Mouse (Mus musculus): ENCODE results near the gene Snx13. TPM values are rescaled to one million over a fixed set of nuclear protein-coding genes. Genes with fewer than 3 reads are reported as not detected.

The Snx13 gene
- polyA plus RNA-seq, 1 experiment from 2014 or later = 22.5 TPM

- 67% methylated on average over 4 of the region's 4 CpGs for WGBS
- Histone ChIP-seq H3K36me3 (replicated peaks) (no peaks in the 10 kb centered on the region), H3K9me3 (no peaks in the 10 kb centered on the region), H3K4me1 (no peaks in the 10 kb centered on the region; the same call in 1 of the 2 replicates), H3K27ac (no peak overlapping the region), H3K4me2 (no peak overlapping the region), H3K27me3 (no peaks in the 10 kb centered on the region), H3K9ac (no peak overlapping the region), H3K4me3 (replicated peaks) (no peak overlapping the region)
- ATAC-seq (ENCODE audit: low FRiP score) = no peak
Measured at GRCm38 (mm10) chr12:35157237-35157636, 110.3 kb downstream of the Snx13 start.

DNA sequence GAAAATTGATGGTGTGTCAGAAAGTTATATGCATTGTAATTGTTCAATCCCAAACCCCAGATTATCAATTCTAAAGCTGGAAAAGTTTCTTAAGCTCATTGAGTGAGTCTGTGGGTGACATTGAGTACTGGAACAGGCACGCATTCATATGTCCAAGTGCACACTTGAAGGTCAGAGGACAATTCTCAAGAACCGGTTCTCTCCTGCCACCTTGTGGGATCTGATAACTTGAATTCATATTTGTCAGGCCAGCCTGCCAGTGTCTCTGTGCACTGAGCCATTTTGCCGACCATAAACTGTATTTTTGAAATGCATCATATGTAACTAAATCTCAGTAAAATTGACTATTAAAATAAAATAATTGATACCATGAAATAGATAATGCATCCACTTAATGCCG lies 114.7 kb downstream of the Snx13 start:
- ATAC-seq (ENCODE audit: low FRiP score) = no peak
- WGBS = 79% methylated on average over 4 of the region's 4 CpGs
- no peaks in the 10 kb centered on the region for H3K27me3 ChIP-seq
- H3K4me2 ChIP-seq = no peak overlapping the region
- no peak overlapping the region for H3K27ac ChIP-seq
- H3K9me3 ChIP-seq = no peaks in the 10 kb centered on the region
- H3K36me3 ChIP-seq (replicated peaks) = no peaks in the 10 kb centered on the region
- H3K4me1 ChIP-seq = no peaks in the 10 kb centered on the region; the same call in 1 of the 2 replicates
- H3K4me3 ChIP-seq (replicated peaks) = no peak overlapping the region
- no peak overlapping the region for H3K9ac ChIP-seq

DNA sequence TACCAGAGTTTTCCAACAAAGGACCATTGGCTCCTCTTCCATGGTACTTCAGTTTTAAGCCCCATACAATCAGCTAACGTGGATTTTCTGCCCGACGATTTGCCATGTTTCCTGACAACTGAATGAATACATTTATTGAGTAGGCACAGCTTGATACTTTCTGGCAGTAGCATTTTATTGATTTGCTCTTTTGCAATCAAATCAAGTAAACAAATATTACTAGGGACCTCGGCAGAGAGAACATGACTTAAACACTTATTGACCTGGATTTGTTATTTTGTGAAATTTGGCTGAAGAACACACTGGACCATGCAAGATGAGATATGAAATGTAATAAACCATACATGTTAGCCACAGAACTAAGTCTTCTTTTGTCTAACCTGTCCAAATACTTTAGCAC lies 123.3 kb downstream of the Snx13 start:
- no peak for ATAC-seq (ENCODE audit: low FRiP score)

DNA sequence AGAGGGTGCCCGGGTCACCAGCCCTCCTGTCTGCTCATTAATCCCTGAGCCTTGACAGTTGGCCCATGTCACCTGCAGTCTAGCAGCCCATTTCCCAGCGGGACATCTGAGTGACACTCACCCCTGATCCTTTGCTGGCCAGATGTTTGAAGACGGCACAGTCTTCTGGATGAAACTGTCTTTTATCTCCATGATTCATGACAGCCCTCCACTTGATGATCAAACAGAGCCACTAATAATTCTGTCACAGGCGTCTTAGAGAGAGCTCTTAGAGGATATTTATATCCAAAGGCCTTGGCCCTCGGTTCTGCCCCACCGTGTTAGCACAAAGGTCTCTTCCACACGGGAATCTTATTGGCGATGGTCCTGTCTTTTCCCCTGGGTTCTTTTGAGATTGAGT lies 129.0 kb downstream of the Snx13 start:
- H3K27me3 ChIP-seq = no peaks in the 10 kb centered on the region
- ATAC-seq (ENCODE audit: low FRiP score) = no peak

More for the DNA sequence above, 123.3 kb downstream of the Snx13 start:
- H3K4me2 ChIP-seq = no peak overlapping the region
- no peak overlapping the region for H3K4me3 ChIP-seq (replicated peaks)
- H3K27ac ChIP-seq = no peak overlapping the region
- 41% methylated on average over 4 of the region's 4 CpGs for WGBS
- H3K36me3 ChIP-seq (replicated peaks) = no peaks in the 10 kb centered on the region
- H3K9ac ChIP-seq = no peak overlapping the region
- H3K27me3 ChIP-seq = no peaks in the 10 kb centered on the region
- no peaks in the 10 kb centered on the region for H3K4me1 ChIP-seq
- no peaks in the 10 kb centered on the region for H3K9me3 ChIP-seq

GRCm38 (mm10) chr12:35176628-35177027 lies 129.6 kb downstream of the Snx13 start:
- Histone ChIP-seq H3K9ac (no peak overlapping the region), H3K27ac (no peak overlapping the region), H3K36me3 (replicated peaks) (no peaks in the 10 kb centered on the region), H3K4me3 (replicated peaks) (no peak overlapping the region), H3K9me3 (no peaks in the 10 kb centered on the region), H3K4me1 (no peaks in the 10 kb centered on the region; the same call in 1 of the 2 replicates), H3K27me3 (no peaks in the 10 kb centered on the region), H3K4me2 (no peak overlapping the region)
- ATAC-seq (ENCODE audit: low FRiP score) = no peak
- 69% methylated on average over 3 of the region's 3 CpGs for WGBS

More for the DNA sequence above, 129.0 kb downstream of the Snx13 start:
- no peak overlapping the region for H3K4me2 ChIP-seq
- H3K9ac ChIP-seq = no peak overlapping the region
- 68% methylated on average over 8 of the region's 8 CpGs for WGBS
- H3K4me1 ChIP-seq = no peaks in the 10 kb centered on the region; the same call in 1 of the 2 replicates
- no peak overlapping the region for H3K4me3 ChIP-seq (replicated peaks)
- H3K36me3 ChIP-seq (replicated peaks) = no peaks in the 10 kb centered on the region
- no peak overlapping the region for H3K27ac ChIP-seq
- no peaks in the 10 kb centered on the region for H3K9me3 ChIP-seq

GRCm38 (mm10) chr12:35182675-35183074 lies 135.7 kb downstream of the Snx13 start:
- no peak overlapping the region for H3K27ac ChIP-seq
- no peaks in the 10 kb centered on the region for H3K4me1 ChIP-seq
- no peaks in the 10 kb centered on the region for H3K27me3 ChIP-seq
- H3K4me2 ChIP-seq = no peak overlapping the region
- no peak overlapping the region for H3K9ac ChIP-seq
- ATAC-seq (ENCODE audit: low FRiP score) = peak; percentile 87
- H3K36me3 ChIP-seq (replicated peaks) = no peaks in the 10 kb centered on the region
- no peak overlapping the region for H3K4me3 ChIP-seq (replicated peaks)
- H3K9me3 ChIP-seq = no peaks in the 10 kb centered on the region
- WGBS = 13% methylated on average over 3 of the region's 3 CpGs

- WGBS = 73% methylated on average over 5 of the region's 5 CpGs
- Histone ChIP-seq H3K9me3 (no peaks in the 10 kb centered on the region), H3K4me3 (replicated peaks) (no peak overlapping the region), H3K36me3 (replicated peaks) (no peaks in the 10 kb centered on the region), H3K27ac (no peak overlapping the region), H3K27me3 (no peaks in the 10 kb centered on the region), H3K4me1 (no peaks in the 10 kb centered on the region), H3K4me2 (no peak overlapping the region), H3K9ac (no peak overlapping the region)
- ATAC-seq (ENCODE audit: low FRiP score) = no peak
Measured at GRCm38 (mm10) chr12:35184261-35184660, 137.3 kb downstream of the Snx13 start.

DNA sequence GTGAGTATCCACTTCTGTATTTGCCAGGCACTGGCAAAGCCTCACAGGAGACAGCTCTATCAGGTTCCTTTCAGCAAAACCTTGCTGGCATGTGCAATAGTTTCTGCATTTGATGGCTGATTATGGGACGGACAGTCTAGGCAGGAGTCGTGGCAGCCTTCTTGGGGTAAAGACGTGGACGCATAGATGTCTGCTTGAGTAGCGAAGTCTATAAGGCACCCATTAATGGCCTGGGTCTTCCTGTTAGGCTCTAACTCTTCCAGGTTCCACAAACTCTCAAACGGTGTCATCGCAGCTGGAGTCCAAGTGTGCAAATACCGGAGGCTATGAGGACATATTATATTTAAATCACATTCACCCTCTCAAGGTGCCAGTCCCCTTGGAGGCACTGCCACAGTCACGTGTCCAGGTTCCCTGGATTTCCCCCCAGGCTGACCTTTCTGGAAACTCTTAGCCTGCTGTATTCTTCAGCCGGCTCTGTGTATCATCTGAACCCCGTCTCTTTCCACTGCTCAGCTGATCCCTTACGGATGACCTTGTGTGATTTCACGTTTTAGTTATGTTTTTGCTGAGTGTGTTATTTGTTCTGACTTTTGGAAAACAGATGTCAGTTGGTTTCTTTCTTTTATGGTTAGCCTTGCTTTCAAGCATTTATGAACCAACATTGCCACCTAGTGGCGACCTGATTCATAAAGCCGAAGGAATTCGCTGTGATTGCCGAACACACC lies 144.9 kb downstream of the Snx13 start:
- Histone ChIP-seq H3K4me1 (no peaks in the 10 kb centered on the region), H3K27me3 (no peaks in the 10 kb centered on the region), H3K9ac (no peak overlapping the region), H3K4me3 (replicated peaks) (peak overlapping the region; percentile 27), H3K4me2 (peak overlapping the region; percentile 53), H3K9me3 (no peaks in the 10 kb centered on the region), H3K27ac (no peak overlapping the region), H3K36me3 (replicated peaks) (no peaks in the 10 kb centered on the region)
- WGBS = 59% methylated on average over 17 of the region's 17 CpGs
- peak; percentile 58 for ATAC-seq (ENCODE audit: low FRiP score)

DNA sequence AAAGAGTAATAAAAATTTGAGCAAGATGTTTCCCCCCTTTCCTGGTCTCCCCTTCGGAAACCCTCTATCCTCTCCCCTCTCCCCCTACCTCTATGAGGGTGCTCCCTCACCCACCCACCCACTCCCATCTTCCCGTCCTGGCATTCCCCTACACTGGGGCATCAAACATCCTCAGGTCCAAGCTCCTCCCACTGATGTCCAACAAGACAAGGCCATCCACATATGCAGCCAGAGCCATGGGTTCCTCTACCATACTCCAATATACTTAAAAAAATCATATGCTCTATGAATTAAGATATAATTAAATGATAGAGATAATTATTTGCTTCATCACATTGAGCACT lies 145.4 kb downstream of the Snx13 start:
- Histone ChIP-seq H3K4me3 (replicated peaks) (peak overlapping the region; percentile 27), H3K27ac (no peak overlapping the region), H3K9me3 (no peaks in the 10 kb centered on the region), H3K4me2 (peak overlapping the region; percentile 53), H3K27me3 (no peaks in the 10 kb centered on the region), H3K4me1 (no peaks in the 10 kb centered on the region), H3K9ac (no peak overlapping the region), H3K36me3 (replicated peaks) (no peaks in the 10 kb centered on the region)
- WGBS = 25% methylated on average over 2 of the region's 2 CpGs
- ATAC-seq (ENCODE audit: low FRiP score) = peak; percentile 82

MicroRNA genes within 50 kb of the gene (microRNA counts, 519-probe panel; counts per million panel counts)
- microRNA mmu-miR-680 = not detected

Small RNA genes within 50 kb of the gene (microRNA-seq; reads per million reads assigned to microRNA genes)
- not detected for gene Mir680-3

Other genes starting within 250 kb of the Snx13 start
- 9.3 and 11.5 TPM in 2 replicates for gene Hdac9, start 130.1 kb upstream of the Snx13 start, polyA plus RNA-seq (2016; fragmentation: Nextera tagmentation; extraction: Ambion mirVana)
- not detected in 2 replicates for gene Prps1l1, start 62.4 kb upstream of the Snx13 start, polyA plus RNA-seq (2016; fragmentation: Nextera tagmentation; extraction: Ambion mirVana)

All from forebrain, embryonic 12.5 days (tissue).